Mouse (Mus musculus): ENCODE measurements around the gene Zfp62. TPM values are rescaled to one million over a fixed set of nuclear protein-coding genes. Genes with fewer than 3 reads are reported as not detected.

Gene Zfp62
- polyA plus RNA-seq, 3 experiments from 2014 or later = 43.8 to 49.9 (median 49.6) TPM

DNA sequence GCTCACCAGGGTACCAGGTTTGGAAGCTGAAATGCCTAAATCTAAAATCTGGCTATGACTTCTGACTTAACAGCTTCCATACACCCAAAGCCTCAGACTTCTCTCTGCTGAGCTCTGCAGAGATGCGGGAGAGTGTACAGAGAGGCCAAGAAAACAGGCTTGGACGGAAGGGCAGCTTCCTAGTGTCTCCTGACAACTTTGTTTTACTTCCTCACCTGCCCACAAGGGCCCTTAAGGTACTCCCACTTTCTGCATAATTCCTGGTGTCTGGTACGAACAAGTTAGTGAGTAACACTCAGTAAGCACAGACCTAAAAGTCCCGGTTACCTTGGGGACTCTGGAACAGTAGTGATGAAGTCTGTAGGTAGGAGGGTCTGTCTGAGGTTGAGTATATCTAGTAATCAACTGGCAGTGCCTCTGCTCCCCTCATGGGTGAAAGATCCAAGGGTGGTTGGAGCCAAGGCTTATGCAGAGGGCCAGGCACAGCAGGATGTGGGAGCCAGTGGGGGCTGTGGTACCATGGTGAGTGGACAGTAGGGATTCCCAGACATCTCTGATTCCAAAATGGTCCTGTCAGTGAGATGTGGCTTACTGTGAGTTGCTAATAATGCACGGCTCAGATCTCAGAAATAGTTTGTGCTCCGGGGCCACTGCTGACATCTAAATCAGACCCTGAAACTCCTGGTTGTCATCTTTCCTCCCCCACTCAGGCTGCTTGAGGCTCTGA lies 46.0 kb downstream of the Zfp62 start:
- no peak for ATAC-seq

DNA sequence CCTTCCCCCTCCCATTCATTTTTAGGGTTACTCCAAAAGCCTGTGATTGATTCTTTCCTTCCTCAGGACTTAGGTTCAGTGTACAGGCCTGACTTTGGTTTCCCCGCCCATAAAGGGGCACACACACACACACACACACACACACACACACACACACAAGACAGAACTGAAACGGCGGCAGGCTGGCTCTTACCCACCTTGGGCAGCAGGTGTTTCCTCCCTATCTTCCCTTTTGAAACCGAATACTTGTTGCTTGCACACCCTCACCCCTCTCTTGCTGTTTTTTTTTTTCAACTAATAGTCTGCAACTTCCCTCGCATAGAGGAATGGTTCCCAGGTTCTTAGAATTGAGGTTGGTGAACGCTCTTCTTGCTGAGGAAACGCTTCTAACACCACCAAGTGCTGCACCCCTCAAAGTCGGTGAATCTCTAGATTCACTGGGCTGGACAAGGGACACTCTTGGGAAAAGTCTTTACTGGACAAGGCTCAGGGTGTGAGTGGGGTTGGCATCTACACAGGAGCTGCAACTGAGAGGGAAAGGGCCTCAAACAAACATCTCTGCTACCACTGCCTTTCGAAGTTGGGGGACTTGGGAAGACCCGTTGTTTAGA lies 46.8 kb downstream of the Zfp62 start:
- peak; percentile 41 for ATAC-seq

DNA sequence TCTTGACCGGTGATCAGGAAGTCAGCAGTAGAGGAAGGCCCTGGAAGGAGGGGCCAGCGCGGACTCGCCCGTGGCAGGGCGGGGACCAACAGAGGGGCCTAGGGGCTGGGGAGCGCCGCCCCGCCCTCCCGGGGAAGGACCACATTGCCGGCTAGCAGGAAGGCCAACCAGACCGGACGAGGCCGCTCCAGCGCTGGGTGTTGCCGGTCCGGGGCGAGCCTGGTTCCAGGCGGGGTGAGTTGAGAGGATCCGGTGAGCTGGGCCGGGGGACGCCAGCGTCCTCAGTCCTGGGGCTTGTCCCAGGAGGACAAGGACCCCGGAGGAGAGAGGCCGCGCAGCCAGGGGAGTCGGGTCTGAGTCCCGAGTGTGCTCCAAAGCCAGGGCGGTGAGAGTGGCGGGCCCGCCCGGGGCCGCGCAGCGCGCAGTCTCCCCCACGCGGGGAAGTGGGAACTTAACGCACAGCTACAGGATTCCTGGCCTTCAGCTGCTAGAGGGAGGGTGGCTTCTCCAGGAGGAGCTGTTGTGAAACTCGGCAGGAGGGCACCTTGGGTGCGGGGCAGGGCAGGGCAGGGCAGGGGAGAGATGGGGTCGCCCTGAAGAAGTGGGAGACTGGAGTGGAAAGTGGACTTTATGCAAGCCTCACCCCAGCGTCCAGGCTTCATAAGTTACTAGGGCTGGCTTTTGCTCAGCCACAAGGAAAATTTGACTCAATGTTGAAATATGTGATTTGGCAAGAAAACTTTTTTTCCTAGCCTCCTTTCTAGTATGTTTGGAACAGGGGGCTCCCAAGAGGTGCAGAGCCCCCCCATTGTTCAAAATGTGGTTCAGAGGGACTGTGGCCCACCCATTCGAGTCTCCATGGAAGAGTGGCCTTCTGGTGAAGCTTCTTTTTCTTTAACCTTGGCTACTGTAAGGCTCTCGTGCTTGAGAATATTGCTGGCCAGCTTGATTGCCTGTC lies 47.6 kb downstream of the Zfp62 start:
- peak; percentile 9 for ATAC-seq

DNA sequence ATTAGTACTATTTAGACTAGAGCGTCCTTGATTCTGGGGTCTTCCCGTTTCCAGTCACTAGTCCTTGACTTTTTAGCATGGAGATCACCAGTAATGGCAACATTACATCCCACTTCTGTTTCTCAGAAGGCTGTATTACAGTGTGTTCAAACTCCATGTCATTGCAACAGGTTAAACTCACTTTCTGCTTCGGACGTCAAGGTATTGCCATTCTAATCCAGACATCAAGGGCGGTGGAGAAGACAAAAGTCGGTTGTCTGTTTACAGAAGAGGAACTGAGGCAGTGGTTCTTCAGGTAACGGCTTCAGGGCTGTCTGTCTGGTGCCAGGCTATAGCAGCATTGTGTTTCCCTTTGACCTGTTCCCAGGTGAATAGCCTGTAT lies 48.3 kb downstream of the Zfp62 start:
- no peak for ATAC-seq

DNA sequence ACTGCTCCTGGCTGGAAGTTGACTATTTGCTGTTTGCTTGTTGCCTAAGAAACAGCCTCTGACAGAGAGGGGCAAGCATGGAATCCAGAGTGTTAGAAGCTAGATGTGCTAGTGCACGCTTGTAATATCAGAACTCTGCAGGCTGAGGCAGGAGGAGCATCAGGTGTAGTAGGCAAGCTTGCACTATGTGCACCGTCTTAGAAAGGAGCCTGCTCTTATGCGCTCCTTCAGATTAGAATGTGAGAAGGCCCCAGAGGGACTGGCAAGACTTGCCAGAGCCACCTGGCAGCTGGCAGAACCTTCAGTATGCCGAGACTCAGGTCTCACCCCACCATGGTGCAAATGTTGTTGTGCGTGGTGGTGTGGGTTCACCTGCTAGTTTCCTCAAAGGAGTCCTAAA lies 49.0 kb downstream of the Zfp62 start:
- ATAC-seq = no peak

DNA sequence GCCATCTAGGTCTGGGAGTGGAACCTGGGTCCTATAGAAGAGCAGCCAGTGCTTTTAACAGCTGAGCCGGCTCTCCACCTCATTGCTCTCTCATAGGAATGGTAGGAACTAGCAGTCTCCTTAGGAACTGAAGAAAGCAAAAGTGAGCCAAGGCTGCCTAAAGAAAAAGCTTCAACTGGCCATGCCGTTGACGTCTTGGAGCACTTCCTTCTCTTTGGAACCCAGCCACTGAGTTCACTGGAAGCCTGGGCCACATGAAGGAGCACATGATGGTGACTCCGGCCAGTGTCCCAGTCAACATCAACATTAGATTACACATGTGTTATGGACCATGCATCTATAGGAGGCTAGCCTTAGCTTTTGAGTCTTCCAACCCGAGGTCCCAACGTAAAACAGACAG lies 49.9 kb downstream of the Zfp62 start:
- no peak for ATAC-seq

DNA sequence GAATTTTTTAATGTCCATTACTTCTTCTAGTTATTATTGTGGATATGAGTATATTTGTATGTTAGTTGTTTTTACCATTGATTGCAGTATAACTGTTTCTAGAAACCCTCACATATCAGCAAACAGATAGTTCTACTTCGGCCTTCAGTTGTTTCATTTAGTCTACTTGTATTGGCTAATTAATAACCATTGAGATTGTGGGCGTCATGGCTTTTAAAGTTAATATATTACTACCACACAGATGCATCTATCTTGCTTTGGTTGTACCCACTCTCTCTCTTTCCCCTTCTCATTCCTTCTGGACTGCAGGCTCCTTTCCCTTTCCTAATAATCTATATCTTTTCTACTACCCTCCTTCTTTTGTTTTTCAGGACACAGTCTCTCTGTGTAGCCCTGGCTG lies 56.2 kb downstream of the Zfp62 start:
- ATAC-seq = no peak

DNA sequence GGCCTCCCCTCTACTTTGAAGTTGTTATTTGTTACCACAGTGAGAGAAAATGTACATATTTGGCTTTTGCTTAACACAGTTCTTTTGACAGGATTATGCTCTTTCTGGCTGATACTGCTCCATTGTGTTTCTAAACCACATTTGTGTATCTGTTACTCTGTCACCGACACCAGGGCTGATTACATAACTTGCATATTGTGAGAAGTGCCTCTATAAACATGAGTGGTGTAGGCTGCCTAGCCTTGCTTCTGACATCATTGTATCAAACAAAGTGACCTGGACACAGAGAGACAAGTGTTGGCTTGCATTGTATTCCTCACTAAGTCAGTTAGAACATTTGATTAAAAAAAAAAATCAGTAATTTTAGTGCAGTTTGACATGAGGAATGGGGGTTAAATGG lies 56.7 kb downstream of the Zfp62 start:
- no peak for ATAC-seq

DNA sequence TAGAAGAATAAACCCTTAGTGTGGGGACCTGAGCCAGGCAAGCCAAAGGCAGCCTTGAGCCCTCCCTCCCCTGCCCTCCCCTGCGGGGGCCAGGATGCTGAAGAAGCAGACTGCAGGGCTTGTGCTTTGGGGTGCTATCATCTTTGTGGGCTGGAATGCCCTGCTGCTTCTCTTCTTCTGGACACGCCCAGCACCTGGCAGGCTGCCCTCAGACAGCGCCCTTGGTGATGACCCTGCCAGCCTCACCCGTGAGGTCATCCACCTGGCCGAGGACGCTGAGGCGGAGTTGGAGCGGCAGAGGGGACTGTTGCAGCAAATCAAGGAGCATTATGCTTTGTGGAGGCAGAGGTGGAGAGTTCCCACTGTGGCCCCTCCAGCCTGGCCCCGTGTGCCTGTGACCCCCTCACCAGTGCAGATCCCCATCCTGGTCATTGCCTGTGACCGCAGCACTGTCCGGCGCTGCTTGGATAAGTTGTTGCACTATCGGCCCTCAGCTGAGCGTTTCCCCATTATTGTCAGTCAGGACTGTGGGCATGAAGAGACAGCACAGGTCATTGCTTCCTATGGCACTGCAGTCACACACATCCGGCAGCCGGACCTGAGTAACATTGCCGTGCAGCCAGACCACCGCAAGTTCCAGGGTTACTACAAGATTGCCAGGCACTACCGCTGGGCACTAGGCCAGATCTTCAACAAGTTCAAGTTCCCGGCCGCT lies 57.7 kb downstream of the Zfp62 start:
- ATAC-seq = no peak

DNA sequence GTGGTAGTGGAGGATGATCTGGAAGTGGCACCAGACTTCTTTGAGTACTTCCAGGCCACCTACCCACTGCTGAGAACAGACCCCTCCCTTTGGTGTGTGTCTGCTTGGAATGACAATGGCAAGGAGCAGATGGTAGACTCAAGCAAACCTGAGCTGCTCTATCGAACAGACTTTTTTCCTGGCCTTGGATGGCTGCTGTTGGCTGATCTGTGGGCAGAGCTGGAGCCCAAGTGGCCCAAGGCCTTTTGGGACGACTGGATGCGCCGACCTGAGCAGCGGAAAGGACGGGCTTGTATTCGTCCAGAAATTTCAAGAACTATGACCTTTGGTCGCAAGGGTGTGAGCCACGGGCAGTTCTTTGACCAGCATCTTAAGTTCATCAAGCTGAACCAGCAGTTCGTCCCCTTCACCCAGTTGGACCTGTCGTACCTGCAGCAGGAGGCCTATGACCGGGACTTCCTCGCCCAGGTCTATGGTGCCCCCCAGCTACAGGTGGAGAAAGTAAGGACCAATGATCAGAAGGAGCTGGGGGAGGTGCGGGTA lies 58.3 kb downstream of the Zfp62 start:
- no peak for ATAC-seq

DNA sequence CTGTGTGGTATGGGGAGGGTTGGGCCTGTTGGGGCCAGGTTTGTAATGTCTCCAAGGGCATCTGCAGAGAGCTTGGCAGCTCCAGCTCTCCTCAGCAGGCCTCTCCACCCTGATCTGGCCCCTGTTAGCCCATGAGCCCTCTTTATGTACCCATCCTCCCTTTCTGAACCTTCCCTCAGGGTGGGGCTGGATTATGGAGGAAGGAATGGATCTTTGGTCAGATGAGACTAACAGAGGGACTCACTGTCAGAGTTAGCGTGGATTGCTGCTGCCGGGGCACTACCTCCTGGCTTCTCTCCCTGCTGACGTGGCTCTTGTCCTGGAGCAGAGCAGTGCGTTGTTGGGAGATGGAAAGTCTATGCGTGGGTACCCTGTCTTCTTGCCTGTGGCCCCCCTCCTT lies 59.2 kb downstream of the Zfp62 start:
- ATAC-seq = no peak

DNA sequence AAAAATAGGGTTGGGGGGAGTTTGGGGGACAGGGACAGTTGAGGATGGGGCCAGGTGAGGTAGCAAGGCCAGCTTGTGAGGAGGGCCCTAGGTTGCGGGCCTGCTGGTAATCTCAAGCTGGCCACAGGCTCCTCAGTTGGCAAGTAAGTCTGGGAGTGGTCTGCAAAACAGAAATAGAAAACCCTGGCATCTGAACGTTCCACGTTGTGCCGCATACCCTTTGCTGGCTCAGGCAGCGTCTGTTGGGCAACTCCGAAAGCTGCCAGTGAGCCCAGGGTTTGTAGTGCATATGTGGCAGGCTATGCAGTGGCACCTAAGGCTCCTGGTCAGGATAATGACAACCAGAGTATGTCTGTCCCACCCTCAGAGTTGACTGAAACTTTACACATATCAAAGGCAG lies 60.1 kb downstream of the Zfp62 start:
- ATAC-seq = no peak

DNA sequence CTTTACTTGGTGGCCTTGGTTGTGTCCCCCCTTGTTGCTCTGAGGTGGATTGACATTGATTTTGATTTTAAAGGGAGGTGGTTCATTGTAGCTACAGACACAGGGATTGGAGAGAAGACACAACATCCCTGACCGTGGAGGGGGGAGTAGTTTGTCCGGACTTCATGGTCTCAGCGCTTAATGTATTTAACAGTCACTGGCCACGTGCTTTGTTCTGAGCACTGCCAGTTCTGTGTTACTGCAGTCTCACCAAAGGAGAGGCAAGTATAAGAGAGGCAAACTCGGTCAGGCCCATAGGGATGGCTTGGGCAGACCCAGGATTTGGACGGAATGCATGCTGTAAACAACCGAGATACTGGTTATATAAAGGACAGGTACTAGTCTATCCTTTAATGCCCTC lies 61.0 kb downstream of the Zfp62 start:
- no peak for ATAC-seq

DNA sequence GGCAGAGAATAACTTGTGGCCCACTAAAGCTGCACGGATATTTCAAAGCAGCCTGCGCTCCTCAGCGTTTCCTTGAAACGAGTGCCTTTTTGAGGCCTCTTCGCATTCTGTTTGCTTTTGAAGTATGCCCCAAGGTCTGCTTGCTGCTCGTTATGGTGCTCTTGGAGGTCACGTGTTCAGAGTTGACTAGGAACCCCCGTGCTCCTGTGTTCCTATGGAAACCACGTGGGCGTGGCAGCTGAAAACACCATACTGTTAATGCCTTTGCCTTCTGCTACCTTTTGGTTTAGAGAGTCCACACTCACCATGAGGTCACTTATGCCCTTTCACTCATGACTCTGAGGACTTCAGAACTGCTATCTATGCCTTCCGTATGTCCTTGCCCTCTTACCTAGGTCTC lies 61.5 kb downstream of the Zfp62 start:
- ATAC-seq = peak; percentile 72

DNA sequence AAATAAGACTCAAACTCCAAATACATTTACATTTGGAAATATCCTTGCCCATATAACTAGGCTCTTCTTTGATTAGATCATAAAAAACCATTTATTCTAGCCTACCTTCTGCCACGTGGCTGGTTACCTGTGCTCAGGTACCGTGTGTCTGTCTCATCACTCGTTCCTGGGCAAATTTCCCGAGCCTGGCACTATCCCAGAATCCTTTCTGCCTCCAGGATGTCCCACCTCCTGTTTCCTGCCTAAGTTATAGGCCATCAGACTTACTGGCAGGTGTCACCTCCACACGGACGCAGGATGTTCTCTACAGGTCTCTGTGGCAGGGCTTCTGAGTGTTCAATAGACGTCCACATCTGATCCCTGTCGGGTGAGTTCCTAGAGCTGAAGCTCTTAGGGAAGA lies 62.0 kb downstream of the Zfp62 start:
- ATAC-seq = no peak

DNA sequence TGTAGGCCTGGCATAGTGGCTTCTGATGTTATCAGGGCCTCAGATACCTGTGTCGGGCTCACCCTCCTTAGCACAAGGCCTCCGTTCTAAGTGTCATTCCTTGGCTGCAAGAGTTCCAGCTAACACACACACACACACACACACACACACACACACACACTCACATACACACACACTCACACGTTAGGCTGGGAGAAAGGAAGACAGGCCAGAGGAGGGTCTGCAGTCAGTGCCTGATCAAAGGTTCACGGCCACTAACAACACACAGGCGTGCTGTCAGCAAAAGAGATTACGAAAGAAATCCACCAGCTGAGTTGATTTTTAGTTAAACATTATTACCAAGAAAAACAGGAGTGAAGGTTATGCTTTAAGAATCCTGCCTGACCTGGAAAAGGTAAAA lies 63.6 kb downstream of the Zfp62 start:
- ATAC-seq = no peak

DNA sequence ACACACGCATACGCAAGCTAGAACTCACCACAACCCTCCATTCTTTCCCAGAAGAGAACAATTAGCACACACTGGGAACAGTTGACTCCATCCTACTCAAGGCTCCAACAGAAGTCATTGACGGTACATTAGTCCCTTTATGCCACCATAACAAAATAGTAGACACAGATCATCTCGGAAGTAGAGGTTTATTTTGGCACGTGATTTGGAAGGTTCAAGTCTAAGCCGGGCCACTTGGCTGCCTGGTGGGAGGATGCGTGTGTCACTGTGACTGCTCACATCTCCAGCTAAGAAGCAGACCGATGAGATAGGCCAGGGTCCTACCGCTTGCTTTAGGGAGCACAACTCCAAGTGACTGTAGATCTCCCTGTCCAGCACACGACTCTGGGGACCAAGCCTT lies 64.2 kb downstream of the Zfp62 start:
- no peak for ATAC-seq

DNA sequence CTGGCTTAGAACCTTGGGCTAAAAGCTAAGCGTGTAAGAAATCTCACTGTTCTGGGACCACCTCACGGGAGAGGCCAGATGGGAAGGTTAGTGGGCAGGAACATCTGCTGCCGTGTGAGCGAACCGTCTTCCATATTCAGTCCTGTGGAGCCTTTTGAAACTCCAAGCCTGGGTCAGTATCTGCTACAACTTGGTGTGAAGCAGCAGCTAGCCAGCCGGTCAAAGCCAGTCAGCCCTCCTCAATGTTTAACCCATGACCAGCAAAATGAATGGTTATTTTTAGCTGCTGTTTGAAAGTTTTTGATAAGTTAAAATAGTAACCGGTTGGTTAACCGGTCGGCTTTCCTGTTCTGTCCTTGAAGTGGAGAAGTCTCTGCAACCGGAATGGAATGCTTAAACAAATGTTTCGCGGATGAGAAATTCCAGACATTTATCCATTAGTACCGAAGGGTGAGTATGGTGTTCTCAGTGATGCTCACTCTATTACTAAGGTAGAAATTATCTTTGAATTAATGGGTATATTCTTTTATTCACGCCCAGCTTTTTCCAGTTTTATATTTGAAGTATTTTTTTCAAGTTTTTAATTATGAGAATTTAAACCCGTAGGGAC lies 65.0 kb downstream of the Zfp62 start:
- no peak for ATAC-seq

Measured in inflammation-experienced regulatory T-cells, adult 6 months (primary cell).